Mouse (Mus musculus): Measurements from ENCODE around the gene Adam33. TPM values are rescaled to one million over a fixed set of nuclear protein-coding genes. Genes with fewer than 3 reads are reported as not detected.
"Not testable (repeated sequence)": the region's sequence is repeated elsewhere in the genome, so short reads cannot be mapped to it uniquely, and the experiment has no call there.

Gene Adam33
- polyA plus RNA-seq, 3 experiments from 2014 or later, result 0.15 to 0.42 TPM; not detected in 1

DNA sequence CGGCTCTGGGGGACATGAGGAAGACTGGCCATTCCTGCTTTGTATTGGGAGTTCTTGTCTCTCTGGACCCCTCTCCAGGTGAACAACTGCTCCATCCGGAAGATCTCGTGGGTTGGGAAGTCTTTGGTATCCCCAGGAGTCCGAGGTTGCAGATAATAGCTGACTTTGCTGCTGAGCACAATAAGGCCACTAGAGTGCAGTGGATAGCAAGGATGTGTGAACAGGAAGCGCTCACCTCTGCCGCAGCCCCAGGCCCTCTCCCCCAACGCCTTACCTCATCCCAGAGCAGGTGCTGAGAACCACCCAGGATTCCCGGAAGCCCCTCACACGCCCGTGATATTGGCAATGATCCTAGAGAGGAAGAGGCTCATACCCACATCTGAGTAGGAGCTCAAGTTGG lies 7.4 kb downstream of the Adam33 start:
- peak; percentile 79 for ATAC-seq

DNA sequence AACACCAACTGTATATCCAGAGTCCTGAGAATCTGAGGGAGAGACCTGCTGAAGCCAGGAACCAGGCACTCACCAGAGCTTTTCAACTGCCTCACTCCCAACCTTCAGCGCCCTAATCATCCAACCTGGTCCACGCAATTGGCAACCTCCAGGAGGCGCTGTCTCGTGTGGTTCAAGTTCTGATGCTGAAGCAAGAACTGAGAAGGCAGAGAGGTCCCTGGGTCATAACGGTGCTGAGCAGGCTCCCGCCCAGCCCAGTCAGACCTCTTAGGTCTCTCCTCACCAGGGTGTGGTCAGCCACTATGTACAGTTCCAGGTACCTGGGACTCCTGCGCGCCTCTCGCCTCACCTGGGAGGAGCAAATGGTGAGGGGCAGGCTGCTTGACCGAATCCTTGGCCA lies 8.0 kb downstream of the Adam33 start:
- ATAC-seq, result peak; percentile 72

DNA sequence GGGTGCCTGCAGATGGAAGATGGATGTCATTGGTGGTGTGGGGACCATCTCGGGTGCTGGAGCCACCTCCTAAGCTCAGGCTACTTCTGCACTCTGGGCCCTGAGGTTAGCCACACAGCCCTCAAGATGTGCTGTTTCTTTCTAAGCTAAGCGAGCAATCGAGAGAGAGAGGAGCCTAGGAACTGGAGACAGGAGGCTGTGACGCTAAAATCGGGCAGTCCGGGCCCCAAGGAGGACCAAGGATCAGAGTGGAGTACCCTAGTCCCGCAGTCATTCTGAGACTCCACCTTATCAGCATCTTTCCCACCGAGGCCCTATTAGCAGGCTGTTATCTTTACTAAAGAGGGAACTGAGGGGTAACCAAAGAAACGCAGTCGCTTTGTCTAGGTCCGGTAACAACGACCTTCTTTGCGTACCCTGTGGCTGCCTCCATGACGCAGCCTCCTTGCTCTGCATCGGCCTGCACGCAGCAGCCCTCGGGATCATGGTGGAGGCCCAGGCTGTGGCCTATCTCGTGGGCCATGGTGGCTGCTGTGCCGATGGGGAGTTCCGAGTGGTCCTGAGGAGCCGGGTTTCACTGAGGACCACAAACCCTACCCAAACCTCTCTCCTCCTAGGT lies 8.9 kb downstream of the Adam33 start:
- no peak for ATAC-seq

DNA sequence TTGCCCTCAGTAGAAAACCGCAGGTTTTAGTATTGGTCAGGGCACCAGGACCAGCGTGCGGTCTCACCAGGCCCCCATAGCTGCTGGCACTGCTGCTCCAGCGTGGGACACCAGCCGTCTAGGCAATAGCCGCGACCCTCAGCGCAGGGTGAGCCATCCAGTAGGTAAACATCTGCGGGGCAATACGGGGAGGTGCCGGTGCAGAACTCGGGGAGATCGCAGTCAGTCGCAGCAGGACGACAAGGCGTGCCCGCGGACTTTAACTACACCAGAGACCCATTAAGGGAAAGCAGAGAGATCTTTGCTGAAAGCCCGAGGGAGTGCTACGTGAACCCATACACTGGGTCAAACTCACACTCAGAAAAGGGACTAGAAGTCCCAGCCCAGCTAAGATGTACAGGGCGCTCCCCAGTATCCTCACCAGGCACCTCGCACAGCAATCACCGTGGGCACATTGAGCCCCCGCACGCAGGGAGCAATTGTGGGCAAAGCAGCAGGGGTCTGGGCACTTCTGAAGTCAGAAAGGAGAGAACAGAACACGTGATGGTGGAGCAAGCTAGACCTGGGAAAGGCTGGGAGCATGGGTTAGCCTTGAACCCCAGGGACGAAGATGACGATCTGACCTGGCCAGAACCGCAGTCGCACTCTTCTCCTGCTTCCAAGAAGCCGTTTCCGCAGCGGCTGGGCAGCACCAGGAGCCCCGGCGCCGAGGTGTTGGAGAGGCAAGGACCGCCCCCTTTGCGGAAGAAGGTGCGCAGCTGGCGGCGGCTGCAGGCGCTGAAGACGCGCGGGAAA lies 9.6 kb downstream of the Adam33 start:
- ATAC-seq, result no peak

DNA sequence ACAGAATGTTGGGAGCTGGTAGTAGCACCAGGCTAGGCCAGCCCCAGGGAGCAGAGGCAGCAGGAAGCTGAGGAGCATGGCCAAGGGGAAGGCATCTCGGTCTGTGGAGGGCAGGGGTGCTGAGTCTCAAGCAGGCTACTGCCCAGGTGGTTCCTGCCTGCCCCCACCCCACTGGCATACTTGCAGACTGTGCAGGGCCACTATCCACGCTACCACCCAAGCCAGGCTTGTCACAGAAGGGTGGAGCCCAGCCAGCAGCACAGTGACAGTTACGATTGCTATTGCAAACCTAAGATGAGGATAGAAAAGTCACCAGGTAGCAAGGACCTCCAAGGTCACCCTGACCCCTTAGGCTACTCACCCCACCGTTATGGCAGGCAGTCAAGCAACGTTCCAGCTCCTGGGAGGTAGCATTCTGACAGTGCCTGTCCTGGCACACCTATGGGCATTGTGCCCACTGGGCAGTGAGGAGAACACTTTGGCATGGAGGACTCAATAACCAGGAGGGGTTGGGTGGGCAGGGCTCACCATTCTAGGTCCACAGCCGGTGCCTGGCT lies 10.7 kb downstream of the Adam33 start:
- no peak for ATAC-seq

DNA sequence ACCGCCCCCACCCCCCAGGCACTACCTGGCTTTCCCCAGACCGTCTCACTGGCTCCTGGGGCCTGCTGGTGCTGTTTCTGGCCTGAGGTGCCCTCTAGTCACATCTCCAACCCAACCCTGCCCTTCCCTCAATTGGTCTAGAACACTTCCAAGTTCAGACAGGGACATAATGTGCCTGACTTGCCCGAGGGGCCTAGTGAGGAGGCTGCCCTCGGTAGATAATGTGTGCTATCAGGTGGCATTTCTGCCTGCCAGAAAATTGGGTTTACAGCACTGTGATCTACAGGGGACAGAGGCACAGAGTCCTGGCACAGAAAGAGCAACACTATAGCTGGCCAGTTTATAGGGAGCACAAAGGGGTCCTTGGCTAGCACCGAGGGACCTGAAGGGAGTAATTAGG lies 11.6 kb downstream of the Adam33 start:
- ATAC-seq, result no peak

DNA sequence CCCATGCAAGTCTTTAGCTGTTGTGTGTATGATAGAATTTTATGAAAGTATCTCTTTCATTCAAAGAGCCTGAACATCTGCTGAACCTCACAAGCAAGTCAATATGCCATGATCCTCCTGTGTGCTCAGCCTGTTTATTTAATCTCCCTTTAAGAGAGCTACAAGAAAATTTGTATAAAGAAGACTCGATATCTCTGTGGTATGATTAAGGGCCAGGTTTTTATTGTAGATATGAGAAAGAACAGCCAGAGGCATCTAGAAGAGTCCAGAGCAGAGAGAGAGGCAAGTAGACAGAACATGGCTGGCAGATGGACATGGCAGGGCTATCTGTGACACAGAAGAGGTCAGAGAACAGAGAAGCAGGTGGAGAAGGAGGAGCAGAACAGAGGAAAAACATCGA lies 17.6 kb downstream of the Adam33 start:
- ATAC-seq, result no peak

DNA sequence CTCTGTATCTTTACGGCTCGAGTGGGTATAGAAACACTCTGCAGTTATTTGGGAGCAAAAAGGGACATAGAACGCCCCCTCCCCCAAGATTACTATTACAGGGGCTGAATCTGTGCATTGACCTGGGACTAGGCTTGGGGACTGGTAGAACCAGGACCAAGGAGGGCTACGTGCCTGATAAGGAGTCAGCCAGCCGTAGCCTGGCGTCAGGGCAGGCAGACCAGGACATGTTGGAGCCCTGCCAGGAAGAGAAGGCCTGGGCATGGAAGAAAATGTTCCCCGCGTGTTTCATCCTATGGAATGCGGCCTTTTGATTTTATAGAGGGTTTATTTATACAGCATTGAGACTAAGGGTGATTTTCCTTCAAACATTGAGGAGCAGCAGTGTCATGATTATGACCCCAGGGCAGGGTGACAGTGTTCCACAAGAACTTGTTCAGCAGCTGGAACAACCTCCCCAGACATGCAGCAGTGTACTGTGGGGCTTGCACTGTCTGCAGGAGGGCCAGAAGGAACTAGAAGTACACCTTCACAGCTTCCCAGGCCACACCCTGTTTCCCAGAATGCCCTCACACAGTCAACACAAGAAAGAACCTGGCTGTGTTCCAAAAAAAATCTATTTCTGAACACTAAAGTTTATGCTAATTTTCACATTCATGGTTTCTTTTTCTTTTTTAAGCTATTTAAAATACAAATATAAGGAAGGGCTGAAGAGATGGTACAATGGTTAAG lies 18.5 kb downstream of the Adam33 start:
- ATAC-seq, result no peak

DNA sequence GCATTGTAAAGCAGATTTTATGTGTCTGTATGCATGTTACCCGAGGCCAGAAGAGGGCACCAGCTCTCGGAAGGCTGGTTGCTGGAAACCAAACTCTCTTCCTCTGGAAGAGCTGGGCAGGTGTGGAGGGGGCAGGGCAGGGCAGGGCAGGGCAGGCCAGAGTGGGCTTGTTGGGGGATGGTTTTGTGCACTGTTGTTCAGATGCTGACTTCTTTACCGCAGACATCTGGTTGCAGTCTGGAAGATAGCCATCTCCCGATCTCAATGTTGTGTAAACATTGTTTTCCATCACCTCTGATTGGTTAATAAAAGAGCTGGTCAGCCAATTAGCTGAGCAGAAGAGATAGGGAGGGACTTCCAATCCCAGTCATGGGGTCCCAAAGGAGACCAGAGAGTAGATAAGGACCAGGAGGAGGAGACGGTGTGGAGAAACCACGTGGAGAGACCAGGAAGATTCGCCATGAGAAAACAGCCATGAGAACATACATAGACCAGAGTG lies 19.2 kb downstream of the Adam33 start:
- ATAC-seq, result no peak

DNA sequence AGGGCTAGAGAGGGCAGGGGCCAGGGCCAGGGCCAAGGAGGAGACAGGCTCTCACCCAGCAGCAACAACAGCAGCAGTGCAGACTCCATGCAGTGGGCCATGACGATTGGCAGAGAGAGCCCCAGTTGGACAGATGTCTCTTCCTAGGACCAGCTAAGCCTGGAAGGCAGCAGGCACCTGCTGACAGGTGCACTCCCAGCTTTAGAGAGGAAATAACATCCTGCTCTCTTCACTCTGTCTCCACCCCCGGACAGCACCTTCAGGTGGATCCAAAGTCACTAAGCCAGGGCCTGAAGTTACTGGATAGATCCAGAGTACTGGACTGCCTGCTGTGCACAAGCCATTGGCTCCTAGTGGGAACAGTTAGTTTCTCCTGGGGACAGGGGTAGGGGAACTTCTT lies 20.6 kb downstream of the Adam33 start, which contains the start of gene Gfra4:
Gfra4 (minus strand) TSS at position 101 of the 400 bp plus-strand sequence.
- ATAC-seq, result no peak

DNA sequence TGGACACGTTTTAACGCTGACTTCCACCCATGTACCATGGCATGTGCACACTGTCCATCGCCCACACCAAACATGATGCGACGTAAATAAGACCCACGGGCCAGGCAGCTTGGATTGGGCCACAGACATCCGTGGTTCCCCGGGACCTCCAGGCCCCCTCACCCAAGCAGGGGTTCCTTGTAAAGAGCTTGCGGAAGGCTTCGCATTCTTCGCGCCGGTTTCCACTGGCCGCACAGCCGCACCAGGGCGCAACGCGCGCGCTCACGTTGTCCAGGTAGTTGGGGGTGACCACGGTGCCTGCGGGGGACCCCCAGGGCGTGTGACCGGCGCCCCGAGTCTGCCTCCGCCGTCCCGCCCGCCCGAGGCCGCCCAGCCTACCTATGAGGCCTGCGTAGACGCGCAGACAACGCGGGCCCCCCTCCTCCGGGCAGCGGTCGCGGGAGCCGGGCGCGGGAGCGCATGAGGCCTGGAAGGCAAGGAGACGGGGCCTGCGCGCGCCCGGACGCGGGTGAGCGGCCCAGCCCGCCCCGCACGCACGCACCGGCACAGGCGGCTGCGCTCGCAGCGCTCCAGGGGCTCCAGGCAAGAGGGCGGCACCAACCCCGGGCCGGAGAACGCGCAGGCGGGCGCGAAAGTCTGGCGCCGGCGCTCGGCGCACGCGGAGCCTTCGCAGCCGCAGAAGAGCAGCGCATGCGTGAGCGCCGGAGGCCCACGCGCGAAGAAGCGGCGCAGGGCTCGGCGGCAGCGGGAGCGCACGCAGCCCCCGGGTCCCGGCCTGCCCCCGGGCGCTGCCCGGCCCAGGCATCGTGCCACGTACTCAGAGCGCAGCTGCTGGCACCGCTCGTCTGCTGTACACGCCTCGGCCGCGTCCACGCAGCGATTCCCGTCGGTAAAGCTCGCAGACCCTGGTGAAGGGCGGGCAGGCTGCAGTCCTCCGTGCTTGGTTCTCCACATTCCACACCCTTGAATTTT lies 22.5 kb downstream of the Adam33 start:
- ATAC-seq, result no peak

DNA sequence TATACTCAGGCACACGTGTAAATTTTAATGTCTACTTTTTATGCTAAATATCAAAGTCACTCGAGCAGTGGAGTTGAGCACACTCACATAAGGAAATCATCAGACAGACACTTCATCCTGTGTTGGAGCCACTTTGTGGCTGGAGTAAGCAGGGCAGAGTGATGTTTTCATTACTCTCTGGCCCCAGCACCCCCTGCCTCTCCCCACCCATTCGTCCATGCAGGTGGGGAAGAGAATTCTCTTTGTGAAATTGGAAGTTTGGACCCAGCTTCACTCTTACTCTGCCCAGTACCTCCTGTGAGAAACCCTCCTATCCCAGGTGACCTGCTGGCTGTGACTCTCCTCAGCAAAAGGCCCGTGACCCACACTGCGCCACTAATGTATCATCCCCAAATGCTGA lies 24.9 kb downstream of the Adam33 start:
- ATAC-seq, result no peak

DNA sequence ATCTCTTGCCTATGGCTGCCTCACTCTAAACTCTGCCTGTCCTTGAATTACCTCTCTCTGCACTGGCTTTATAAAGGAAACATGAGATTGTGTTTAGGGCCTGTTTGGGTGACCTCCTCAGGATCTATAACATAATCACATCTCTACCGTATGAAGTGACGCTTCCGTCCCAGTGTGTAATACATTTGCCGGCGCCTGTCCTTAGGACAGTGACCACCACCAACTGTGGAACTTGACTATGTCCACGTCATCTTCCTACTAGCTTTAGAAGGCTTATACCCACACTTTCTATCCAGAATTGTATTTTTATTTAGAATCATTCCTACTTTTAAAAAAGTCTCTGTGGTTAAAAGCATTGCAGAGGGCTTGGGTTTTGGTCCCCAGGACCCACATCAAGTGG lies 25.4 kb downstream of the Adam33 start:
- ATAC-seq, result no peak

DNA sequence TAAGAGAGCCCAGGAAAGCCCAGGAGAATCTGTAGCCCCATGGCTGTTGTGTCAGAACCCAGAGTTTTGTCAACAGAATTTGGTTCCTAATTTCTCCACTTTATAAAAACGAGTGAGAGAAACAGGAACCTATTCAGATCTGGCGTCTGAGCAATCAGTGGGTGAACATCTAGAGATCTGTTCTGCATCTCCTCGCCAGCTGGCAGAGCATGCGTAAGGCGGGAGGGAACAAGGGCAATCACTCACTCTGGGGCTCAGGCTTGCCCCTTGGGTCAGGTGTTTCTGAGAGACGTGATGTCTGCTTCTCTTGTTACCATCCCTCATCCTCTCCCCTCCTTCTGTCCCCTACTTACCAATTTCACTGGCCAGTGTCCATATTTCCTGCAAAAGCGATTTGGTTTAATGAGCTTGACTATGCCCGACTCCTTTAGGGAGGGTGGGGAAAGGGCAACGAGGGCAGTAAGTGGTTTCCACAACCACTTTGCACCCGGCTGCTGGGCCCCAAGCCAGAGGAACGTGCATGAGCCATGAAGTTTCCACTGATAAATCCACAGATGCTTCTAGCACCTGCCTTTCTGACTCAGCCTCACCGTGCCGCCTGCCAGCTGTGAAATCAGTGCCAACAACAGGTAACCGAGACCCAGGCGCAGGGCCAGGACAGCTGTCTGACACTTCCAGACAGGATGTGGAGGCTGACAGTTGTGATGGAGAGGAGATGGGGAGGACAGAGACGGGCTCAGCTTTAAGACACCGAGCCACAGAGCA lies 26.2 kb downstream of the Adam33 start:
- ATAC-seq, result no peak

DNA sequence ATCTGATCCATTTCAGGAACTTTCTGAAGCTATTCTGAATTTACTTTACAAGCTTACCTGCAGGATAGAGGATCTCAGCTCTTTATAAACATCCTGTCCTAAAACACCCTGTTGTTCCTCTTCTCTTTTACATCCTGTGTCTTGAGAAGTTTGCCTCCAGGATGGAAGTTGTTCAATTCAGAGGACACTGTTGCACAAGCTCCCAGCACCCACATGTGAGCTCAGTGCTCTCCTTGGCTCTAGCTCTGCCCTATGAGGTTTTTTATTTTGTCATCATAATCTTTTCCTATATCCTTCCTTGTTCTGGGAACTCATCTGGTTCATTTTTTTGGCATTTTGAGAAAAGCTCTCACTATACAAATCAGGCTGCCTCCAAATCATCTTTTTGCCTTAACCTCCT lies 26.9 kb downstream of the Adam33 start:
- no peak for ATAC-seq

DNA sequence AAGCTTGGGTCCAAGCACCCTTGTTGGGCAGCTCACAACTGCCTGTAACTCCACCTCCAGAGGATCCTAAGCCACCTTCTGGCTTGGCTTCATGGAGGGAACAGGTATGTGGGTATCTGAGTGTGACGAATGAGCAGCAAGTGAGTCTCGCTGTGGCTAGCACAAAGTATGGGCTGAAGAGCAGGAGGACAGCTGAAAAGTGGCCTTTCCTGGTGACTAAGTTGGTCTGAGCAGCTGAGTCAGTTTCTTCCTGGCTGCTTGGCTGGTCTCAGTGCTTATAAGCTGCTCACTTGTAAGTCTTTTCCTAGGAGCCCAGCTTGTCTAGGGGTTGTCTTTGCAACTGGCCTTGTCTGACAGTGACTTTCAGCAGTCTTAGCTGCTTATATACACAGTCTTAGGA lies 27.3 kb downstream of the Adam33 start:
- no peak for ATAC-seq

DNA sequence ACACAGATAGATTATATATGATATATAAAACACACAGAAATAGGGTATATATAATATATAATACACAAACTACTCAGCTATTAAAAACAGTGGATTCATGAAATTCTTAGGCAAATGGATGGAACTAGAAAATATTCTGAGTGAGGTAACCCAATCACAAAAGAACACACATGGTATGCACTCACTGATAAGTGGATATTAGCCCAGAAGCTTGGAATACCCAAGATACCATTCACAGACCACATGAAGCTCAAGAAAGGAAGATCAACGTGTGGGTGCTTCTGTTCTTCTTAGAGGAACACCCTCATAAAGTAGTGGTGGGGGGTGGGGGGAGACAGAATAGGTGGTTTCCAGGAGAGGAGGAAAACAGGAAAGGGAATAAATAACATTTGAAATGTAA lies 32.2 kb downstream of the Adam33 start:
- not testable (repeated sequence) for ATAC-seq

DNA sequence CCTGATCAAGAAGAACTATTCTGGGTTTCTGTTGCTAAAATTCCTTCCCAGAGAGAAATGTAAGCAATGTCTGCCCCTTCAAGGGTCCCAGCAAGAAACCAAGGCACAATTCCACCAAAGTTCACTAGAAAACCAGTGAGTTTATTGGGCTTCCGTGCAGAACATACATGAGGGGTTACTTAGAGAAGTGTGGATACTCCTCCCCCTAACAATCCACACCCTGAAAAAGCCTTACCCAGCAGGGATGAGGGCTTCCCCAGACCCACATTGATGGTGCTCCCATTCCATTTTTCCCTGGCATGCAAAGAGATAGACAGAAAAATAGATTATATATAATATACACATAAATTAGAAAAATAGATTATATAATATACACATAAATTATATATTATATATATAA lies 32.6 kb downstream of the Adam33 start:
- no peak for ATAC-seq

DNA sequence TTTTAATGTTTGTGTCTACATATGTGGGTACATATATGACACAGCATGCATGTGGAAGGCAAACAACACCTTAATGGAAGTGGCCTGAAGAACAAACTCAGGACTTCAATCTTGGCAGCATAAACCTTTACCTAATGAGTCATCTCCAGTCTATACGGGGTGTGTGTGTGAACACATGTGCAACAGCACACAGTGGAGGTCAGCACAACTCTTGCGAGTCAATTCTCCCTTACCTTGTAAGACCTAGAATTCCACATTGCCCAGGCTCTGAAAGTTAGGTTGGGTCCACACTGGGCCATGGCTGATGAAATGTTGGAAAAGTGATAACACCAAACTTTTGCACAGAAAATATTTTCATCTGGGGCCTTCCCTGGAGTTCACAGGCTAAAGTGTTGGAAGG lies 33.1 kb downstream of the Adam33 start:
- no peak for ATAC-seq

DNA sequence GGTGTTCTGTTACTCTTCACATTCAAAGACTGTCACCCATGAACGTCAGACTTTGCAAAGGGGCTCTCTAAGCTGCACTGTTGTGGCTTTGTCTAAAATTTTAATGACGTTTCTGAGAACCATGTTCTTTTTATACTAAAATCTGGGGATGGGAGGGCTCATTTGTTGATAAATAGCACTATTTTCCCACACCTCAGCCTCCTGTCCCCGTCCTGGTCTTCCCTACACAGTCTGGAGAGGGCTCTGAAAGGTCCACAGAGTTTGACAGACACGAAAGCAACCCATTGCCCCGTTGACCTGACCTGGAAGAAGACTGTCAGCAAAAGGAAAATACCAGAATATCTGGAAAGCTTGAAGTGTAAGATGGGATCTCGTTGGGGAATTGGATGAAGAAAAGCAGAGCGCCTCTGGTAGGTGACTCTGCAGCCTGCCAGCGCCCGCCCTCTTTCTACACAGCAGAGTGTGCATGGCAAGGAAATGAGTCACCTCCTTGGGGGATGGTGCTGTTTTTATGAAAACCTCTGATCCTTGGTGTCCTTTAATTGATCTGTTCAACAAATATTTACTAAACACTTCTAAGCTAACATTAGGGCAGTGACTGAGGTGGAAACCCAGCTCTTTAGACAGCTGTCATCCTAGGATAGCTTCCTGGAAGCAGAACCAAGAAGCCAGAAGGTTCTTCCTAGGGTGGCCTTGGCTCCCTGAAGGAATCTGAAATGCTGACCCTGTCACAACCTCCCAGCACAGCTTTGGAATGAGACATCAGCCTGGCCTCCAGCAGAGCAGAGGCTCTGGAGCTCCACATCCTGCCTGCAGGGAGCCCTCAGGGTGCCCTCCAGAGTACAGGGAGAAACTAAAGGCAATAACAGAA lies 34.3 kb downstream of the Adam33 start:
- ATAC-seq, result no peak

All from inflammation-experienced regulatory T-cells, adult 6 months (primary cell).